In genomic region chr13:77072030-77072429, GRCm38 (mm10) we compare ENCODE assay signal across 27 mouse cellular contexts.
"Had no signal": no experiment of that assay in that cellular context is flagged by ENCODE, and none has a peak within 500 bp of the region (broad histone marks: within the 10 kb centered on the region; RNA-seq: fewer than 3 reads in every experiment).

No protein-coding gene starts in this region.

- H3K4me3 ChIP-seq: embryonic facial prominence, embryonic 10.5 days; embryonic facial prominence, embryonic 12.5 days; embryonic facial prominence, embryonic 13.5 days; embryonic facial prominence, embryonic 15.5 days; erythroblast, embryonic 14.5 days; forebrain, embryonic 15.5 days; gastrocnemius, adult 2 months; heart, adult 2 months; heart, embryonic 10.5 days; heart, embryonic 12.5 days had no signal

- H3K27ac ChIP-seq: embryonic facial prominence, embryonic 10.5 days; embryonic facial prominence, embryonic 12.5 days; embryonic facial prominence, embryonic 13.5 days; embryonic facial prominence, embryonic 15.5 days; forebrain, embryonic 15.5 days; gastrocnemius, adult 2 months; heart, adult 2 months; heart, embryonic 10.5 days had no signal

- H3K9me3 ChIP-seq: embryonic facial prominence, embryonic 15.5 days; forebrain, embryonic 15.5 days had no signal

- H3K4me1 ChIP-seq: embryonic facial prominence, embryonic 10.5 days; embryonic facial prominence, embryonic 12.5 days; embryonic facial prominence, embryonic 13.5 days; embryonic facial prominence, embryonic 15.5 days; forebrain, embryonic 15.5 days; heart, embryonic 10.5 days; heart, embryonic 12.5 days had no signal

- DNase-seq: cerebellum, adult 2 months; cerebellum, adult 8-10 months; cerebellum, adult 9-10 months; cerebellum, adult 9-11 months; cerebellum, postnatal 10 days; cerebellum, postnatal 14 days; cerebellum, postnatal 25 days; cerebellum, postnatal 36 days; embryo, embryonic 11 days; forebrain, postnatal 0 days; gastrocnemius, adult 2 months; gastrocnemius, postnatal 10 days; gastrocnemius, postnatal 14 days; gastrocnemius, postnatal 25 days; gastrocnemius, postnatal 36 days; heart, adult 11 months; heart, adult 18-20 months; heart, adult 2 months had no signal

- H3K27me3 ChIP-seq: embryonic facial prominence, embryonic 12.5 days; embryonic facial prominence, embryonic 13.5 days; embryonic facial prominence, embryonic 15.5 days; forebrain, embryonic 15.5 days; heart, embryonic 12.5 days had no signal

- H3K4me2 ChIP-seq: embryonic facial prominence, embryonic 12.5 days; embryonic facial prominence, embryonic 13.5 days; embryonic facial prominence, embryonic 15.5 days; forebrain, embryonic 15.5 days; heart, embryonic 11.5 days; heart, embryonic 12.5 days had no signal

- H3K9ac ChIP-seq: embryonic facial prominence, embryonic 12.5 days; embryonic facial prominence, embryonic 13.5 days; embryonic facial prominence, embryonic 15.5 days; forebrain, embryonic 15.5 days; forebrain, postnatal 0 days; heart, embryonic 12.5 days had no signal

- ATAC-seq: forebrain, embryonic 15.5 days; forebrain, postnatal 0 days had no signal
